Mouse (Mus musculus): ENCODE measurements around the gene Gm8439.

- TF ChIP-seq EP300 (IDR thresholded peaks at IDR 0.05) (no peak), CTCF (IDR thresholded peaks at IDR 0.05) (no peak)
Measured at GRCm38 (mm10) chr4:120635351-120635750, 46.8 kb downstream of the Gm8439 start.
